Mouse (Mus musculus) hindbrain, embryonic 11.5 days (tissue): Measurements from ENCODE around the gene Rubcn. TPM values are rescaled to one million over a fixed set of nuclear protein-coding genes. Genes with fewer than 3 reads are reported as not detected.

ENCODE experiments used
- ATAC-seq: fragments of 200-750 bp; cut with Nextera tagmentation; 2 replicates; pipeline ENCODE4 v1.8.0; 2017; ENCODE audit warnings: mild to moderate bottlenecking, moderate TSS enrichment, moderate library complexity; ENCODE audit not compliant: low FRiP score
- DNase-seq: peaks from one replicate; pipeline ENCODE4 v3.0.0-alpha.2; 2015; ENCODE audit warnings: low spot score
- H3K27ac ChIP-seq: fragments of 300-500 bp; sonication (generic); 2 replicates; pipeline ENCODE4 v1.5.1; 2014; ENCODE audit warnings: mild to moderate bottlenecking, low read depth, low read length
- H3K27me3 ChIP-seq: fragments of 300-500 bp; sonication (generic); 2 replicates; pipeline ENCODE4 v1.6.1; 2014; ENCODE audit warnings: mild to moderate bottlenecking, low read length, moderate library complexity, mixed read lengths; ENCODE audit not compliant: control insufficient read depth, insufficient read depth
- H3K36me3 ChIP-seq: fragments of 300-500 bp; sonication (generic); 2 replicates; pipeline ENCODE4 v1.6.1; 2014; ENCODE audit warnings: mild to moderate bottlenecking, low read length, moderate library complexity, mixed read lengths; ENCODE audit not compliant: control insufficient read depth, insufficient read depth
- H3K4me1 ChIP-seq: fragments of 300-500 bp; sonication (generic); replicated peaks from 2 replicates; pipeline ENCODE4 v1.6.1; 2014; ENCODE audit warnings: low read length, mixed read lengths; ENCODE audit not compliant: control insufficient read depth, insufficient read depth
- H3K4me2 ChIP-seq: fragments of 300-500 bp; sonication (generic); replicated peaks from 2 replicates; pipeline ENCODE4 v1.6.1; 2014; ENCODE audit warnings: mild to moderate bottlenecking, low read depth, low read length
- H3K4me3 ChIP-seq: fragments of 300-500 bp; sonication (generic); 2 replicates; pipeline ENCODE4 v1.5.1; 2014; ENCODE audit warnings: low read depth, low read length
- H3K9ac ChIP-seq: fragments of 300-500 bp; sonication (generic); 2 replicates; pipeline ENCODE4 v1.6.1; 2014; ENCODE audit warnings: low read depth, low read length
- H3K9me3 ChIP-seq: fragments of 300-500 bp; sonication (generic); 2 replicates; pipeline ENCODE4 v1.6.1; 2016; ENCODE audit warnings: low read length; ENCODE audit not compliant: control insufficient read depth
- WGBS: fragments of 180-500 bp; shearing (Covaris S2); extraction: QIAGEN DNeasy Blood & Tissue Kit; methylation state at CpG from one replicate; pipeline ENCODE4 v1.1.7; 2014; 5-methylcytosine and 5-hydroxymethylcytosine counted together
- polyA plus RNA-seq: library from polyadenylated mRNA; unstranded; fragments of >200 nt; fragmentation: Nextera tagmentation; extraction: Ambion mirVana; gene quantifications from 2 replicates; pipeline ENCODE4 v1.2.1, GENCODE M21; 2014

Gene Rubcn
- polyA plus RNA-seq, 1 experiment from 2014 or later = 13.1 TPM

GRCm38 (mm10) chr16:32778956-32779355 lies 98.6 kb downstream of the Rubcn start:
- Histone ChIP-seq H3K4me1 (no peaks in the 10 kb centered on the region), H3K4me2 (no peak overlapping the region), H3K27me3 (no peaks in the 10 kb centered on the region), H3K36me3 (no peaks in the 10 kb centered on the region), H3K27ac (no peak overlapping the region), H3K9me3 (no peaks in the 10 kb centered on the region), H3K4me3 (no peak overlapping the region), H3K9ac (no peak overlapping the region)
- ATAC-seq (no peak), DNase-seq (no peak)
- WGBS = 58% methylated on average over 8 of the region's 8 CpGs

GRCm38 (mm10) chr16:32776676-32777075 lies 100.9 kb downstream of the Rubcn start:
- Histone ChIP-seq H3K27me3 (no peaks in the 10 kb centered on the region), H3K36me3 (no peaks in the 10 kb centered on the region), H3K4me3 (no peak overlapping the region), H3K9ac (no peak overlapping the region), H3K9me3 (no peaks in the 10 kb centered on the region), H3K4me2 (no peak overlapping the region), H3K4me1 (no peaks in the 10 kb centered on the region), H3K27ac (no peak overlapping the region)
- 84% methylated on average over 10 of the region's 10 CpGs for WGBS
- no peak for DNase-seq
- ATAC-seq = no peak

Other genes starting within 250 kb of the Rubcn start
- 5.2 and 7.0 TPM in 2 replicates for gene Tnk2, start 233.9 kb downstream of the Rubcn start, polyA plus RNA-seq
- 0.11 and 0.22 TPM in 2 replicates for gene Muc4, start 141.9 kb downstream of the Rubcn start, polyA plus RNA-seq
- gene Muc20, start 80.3 kb downstream of the Rubcn start, polyA plus RNA-seq = not detected in 2 replicates
- not detected in 2 replicates for gene Smbd1, start 67.3 kb downstream of the Rubcn start, polyA plus RNA-seq
- 137 and 141 TPM in 2 replicates for gene Fyttd1, start 266 bp downstream of the Rubcn start, polyA plus RNA-seq
- 36.8 and 54.2 TPM in 2 replicates for gene Lrch3, start 36.3 kb upstream of the Rubcn start, polyA plus RNA-seq
- gene Iqcg, start 178.5 kb upstream of the Rubcn start, polyA plus RNA-seq = 7.7 and 8.0 TPM in 2 replicates
- 774 and 789 TPM in 2 replicates for gene Rpl35a, start 178.7 kb upstream of the Rubcn start, polyA plus RNA-seq
- gene Lmln, start 184.8 kb upstream of the Rubcn start, polyA plus RNA-seq = 3.1 and 4.6 TPM in 2 replicates